Mouse (Mus musculus) liver, embryonic 14 days (tissue): Measurements from ENCODE around the gene Cnot6l. TPM values are rescaled to one million over a fixed set of nuclear protein-coding genes. Genes with fewer than 3 reads are reported as not detected.

Experiments used
- polyA plus RNA-seq: library from polyadenylated mRNA; depleted of rRNA; stranded (reverse); fragments of >200 nt; gene quantifications from 2 replicates; pipeline ENCODE4 v1.2.3, GENCODE M21; 2012; rRNA removed

Gene Cnot6l
- polyA plus RNA-seq = 2.7 and 4.5 TPM in 2 replicates

DNA sequence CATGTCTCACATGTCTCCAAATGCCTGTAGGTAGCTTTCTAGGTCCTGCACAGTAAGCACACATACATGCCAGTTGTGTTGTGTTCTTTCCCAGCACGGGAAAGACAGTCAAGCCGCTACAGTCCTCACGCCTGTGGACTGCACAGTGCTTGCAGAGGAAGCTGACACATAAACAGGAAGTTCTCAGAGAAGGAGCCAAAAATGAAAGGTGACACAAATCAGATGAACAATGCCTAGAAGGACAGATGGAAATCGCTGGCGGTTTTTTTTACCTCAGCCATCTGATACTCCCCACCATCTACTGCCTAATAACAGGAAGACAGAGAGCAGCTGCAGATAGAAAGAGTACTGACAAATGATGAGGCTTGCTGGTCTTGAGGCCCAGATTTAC, at the start of gene Cnot6l:
Gene Cnot6l, minus strand, starts transcription at position 151 of the 391 bp plus-strand sequence.

GRCm38 (mm10) chr5:96209459-96209858, 45.5 kb upstream of the Cnot6l start, which contains the start of gene Mrpl1:
Gene Mrpl1, plus strand, starts transcription at chr5:96209493.

Other genes with a start within 250 kb of the Cnot6l start
- gene Cxcl13, start 207.2 kb downstream of the Cnot6l start, polyA plus RNA-seq = 0.05 and 0.09 TPM in 2 replicates
- gene Mrpl1, start 45.3 kb upstream of the Cnot6l start, polyA plus RNA-seq = 7.0 and 7.9 TPM in 2 replicates
- 0.52 and 0.58 TPM in 2 replicates for gene Fras1, start 209.8 kb upstream of the Cnot6l start, polyA plus RNA-seq